Mouse (Mus musculus) B cell, adult 2 months (primary cell): ENCODE data around the gene Has1.

Experiments
- DNase-seq, 2 experiments: peaks; one replicate each; pipeline ENCODE4 v3.0.0; 2022

Gene Has1

DNA sequence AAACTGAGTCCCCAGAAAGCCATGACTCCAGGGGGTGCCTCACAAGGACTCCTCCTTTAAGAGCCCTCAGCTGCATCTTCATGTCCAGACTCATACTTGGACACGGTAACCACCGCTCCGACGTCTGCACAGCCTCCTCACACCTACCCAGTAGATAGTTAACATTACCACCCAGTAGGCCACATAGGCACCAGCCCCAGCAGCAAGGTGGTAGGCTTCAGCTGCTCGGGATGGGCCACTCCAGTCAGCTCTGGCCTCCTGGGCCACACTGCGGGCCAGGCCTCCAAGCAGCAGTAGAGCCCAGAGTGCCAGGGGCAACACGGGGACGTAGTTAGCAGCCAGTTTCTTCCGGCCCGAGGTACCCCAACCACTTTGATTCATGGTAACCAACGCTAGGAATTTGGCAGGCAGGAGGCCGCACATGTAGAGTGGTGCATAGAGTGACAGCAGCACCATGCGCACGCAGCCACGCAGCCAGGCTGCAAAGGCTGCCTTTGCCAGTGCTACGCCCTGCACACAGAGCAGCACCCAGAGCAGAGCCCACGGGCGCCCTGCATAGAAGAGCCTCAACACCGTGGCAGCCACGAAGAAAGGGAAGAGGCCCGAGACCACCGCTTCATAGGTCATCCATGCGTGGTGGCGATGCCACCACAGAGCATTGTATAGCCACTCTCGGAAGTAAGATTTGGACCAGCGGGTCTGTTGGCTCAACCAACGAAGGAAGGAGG lies 11.3 kb downstream of the Has1 start:
- DNase-seq: no peak

DNA sequence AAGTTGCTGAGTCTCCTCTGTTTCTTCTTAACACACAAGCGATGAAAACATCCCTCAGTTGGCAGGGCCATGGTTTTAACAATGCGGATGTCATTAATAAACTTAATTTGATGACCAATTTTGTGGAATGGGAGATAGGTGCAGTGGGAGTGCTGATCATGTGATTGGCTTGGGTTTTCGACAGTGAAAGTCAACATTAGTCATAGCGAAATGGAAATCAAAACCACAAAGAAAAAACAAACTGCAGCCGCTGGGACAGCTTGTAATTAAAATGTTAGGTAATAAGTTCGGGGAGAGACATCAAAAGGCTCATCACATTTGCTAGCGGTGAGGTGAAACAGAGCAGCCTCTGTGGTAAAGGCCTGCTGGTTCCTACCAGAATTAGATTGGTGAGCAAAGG lies 14.2 kb downstream of the Has1 start:
- no peak for DNase-seq

DNA sequence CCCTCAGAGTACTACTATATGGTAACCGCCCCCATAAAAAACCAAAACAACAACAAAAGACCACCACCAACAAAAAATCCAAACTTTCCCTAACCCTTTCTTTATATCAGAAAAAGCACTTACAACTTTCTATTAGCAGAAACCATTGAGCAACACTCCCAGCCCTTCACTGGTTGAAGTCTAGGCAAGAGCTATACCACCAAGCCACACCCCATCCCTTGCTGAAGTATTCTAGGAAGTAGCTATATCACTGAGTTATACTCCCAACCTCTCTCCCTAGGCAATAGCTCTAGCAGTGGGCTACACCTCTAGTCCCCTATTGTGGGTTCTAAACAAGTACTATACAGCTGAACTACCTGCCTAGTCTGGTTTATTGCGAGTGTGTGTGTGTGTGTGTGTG lies 15.7 kb downstream of the Has1 start:
- no peak for DNase-seq

DNA sequence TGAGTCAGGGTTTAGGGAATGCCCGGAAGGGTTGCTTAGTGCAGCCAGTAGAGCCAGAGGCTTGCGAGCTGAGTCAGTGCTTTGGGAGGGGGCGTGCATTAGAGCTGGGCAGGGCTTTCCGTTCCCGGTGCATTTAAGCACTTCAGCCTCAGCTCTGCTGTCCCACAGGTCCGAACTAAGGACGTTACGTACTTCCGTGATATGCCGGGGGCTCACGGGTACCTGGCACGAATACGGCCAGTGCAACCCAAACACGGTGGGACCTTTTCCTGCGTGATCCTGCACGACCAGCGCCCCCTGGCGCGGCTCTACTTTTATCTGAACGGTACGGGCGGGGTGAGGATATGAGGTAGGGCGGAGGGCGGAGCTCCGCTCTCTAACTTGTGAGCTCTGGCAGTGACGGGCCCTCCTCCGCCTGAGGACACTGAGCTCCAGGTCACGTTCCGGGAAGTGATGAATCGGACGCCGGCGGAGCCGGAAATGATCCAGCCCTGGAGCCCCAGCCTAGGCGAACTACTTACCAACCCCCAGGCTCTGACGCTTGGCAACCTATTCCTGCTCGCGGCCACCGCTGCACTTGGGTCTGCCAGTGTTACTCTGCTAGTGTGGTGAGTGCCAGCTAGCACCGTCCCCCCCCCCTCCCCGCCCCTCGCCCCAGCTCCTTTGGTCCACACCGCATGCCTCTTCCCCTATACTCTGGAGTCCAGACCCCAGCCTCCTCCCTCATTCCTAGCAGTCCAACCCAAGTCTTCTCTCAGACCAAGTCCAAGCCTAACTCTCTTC lies 16.9 kb downstream of the Has1 start:
- DNase-seq: peak; percentile 87 to 89

DNA sequence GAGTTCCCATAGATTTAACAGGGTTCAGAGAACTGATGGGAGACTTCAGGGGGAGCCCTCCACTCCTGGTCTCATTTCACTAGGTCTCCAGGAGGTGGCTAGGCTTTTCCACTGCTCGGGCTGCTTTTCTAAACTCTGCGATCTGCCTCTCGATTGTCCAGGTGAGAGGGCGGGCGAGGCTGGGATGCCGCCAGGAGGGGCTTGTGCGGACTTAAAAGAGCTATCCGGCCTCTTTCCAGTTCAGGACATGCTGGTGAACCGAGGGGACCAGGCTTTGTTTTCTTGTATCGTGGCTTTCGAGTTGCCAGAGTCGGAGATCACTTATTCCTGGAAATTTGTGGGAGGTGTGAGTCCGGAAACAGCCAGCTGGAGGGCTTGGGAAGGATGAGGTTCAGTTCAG lies 17.6 kb downstream of the Has1 start:
- no peak for DNase-seq

DNA sequence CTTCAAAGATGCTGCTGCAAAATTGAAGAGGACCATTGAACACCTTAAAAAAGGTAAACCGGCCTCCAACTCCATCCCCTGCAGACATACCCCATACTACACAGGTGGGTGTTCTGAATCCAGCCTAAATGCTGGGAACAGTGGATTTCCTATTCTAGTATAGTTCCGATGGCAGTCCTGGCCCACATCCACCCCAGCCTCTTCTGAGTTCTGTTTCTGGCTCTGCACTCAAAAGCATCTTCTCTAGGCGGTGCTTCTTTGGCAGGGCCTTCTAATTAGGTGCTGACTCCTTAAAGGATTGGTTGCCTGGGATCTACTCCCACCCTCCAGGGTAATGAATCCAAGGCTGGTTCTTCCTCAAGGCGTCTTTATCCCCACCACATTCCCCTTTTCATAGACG lies 18.9 kb downstream of the Has1 start:
- no peak for DNase-seq

DNA sequence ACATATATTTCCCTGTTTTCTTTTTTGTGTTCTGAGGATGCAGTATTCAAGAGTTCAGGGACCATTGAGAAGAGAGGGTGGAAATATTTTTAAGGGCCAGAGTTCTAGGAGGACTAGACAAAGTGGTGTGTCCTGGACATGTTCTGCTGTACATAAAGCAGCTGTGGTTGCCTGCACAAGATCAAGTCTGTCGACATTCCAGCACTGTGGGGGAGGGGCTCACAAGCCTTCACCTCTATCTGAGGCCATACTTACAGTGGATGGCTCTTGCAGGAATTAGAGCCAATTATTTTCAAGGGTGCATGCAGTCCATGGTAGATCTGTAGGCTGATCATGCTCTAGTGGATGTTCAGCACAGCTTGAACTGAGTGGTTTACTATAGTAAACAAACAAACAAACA lies 20.1 kb downstream of the Has1 start:
- DNase-seq: no peak

DNA sequence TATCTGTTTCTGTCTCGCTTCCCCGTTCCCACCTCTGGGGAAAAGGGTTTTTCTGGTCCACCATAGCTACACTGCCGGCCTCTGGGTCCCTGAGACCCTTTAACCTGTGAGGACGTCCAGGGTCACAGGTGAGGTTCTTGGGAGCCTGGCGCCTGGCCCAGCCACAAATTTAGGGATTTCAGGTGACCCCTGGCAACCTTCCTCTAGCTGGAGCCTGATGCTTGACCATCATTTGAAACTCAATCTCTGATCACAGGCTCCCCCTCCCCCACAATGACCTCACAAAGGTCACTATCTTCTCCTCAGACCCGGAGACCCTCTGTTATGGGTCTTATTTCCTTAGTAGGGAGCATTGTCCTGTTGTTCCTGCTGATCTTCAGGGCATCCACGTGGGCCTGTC lies 24.3 kb downstream of the Has1 start:
- DNase-seq: no peak

DNA sequence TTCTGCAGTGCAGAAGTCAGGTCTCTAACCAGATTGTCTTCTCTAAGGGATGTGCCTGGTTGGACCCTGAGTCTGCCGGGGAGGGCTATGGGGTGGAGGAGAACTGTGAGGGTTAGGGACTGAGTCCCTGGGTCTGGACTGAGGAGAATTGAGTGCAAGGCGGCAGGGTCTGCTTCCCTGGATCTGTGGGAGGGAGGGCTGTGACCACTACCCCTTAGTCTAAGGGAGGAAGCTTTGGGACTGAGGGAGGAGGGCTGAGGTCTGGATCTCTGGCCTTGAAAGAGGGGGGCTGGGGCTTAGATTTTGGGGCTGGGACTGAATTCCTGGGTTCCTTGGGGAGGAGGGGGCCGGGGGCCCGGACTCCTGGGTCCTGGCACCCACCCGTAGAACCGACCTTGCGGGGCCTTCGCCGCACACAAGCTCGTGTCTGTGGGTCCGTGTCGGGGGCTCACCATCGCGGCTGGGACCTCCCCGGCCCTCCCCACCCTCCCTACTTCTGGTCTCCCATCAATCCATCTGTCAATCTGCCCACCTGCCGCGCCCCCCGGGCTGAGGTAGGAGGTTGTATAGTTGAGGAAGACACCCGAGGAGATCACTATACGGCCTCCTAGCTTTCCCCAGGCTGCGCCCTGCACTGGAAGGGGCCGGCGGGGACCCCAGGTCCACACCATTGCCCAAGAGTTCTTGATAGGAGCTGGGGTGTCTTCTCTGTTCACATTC lies 25.0 kb downstream of the Has1 start:
- DNase-seq: no peak

DNA sequence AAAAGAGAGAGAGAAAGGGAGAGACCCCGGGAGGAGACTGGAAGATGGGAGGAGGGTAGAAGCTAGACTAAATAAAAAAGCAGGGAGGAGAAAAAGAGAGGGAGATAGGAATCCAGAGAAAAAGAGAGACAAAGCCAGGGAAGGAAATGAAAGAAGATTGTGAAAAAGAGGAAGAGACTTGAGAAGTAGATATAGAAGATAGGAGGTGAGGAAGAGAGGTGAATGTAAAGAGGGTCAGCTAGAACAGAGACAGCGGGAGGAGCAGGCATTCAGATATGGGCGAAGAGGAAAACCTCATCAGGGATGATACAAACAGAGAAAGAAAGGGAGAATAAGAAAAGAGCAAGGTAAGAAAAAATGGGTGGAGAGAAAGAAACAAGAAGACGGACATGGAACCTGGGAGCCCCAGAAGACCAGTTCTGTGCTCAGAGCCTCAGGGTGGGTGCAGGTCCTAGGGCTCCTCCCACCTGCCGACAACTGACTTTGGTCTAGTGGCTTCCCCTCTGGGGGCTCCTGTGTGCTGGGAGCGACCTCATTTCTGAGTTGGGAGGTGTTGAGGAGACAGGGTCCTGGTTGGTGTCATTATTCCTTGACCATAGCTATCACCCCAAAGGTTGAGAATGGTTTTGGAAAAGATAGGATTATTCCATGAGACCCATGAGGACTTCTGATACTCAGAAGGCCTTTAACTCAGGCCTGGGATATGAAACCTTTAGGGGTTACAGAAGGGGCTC lies 25.8 kb downstream of the Has1 start:
- no peak for DNase-seq

DNA sequence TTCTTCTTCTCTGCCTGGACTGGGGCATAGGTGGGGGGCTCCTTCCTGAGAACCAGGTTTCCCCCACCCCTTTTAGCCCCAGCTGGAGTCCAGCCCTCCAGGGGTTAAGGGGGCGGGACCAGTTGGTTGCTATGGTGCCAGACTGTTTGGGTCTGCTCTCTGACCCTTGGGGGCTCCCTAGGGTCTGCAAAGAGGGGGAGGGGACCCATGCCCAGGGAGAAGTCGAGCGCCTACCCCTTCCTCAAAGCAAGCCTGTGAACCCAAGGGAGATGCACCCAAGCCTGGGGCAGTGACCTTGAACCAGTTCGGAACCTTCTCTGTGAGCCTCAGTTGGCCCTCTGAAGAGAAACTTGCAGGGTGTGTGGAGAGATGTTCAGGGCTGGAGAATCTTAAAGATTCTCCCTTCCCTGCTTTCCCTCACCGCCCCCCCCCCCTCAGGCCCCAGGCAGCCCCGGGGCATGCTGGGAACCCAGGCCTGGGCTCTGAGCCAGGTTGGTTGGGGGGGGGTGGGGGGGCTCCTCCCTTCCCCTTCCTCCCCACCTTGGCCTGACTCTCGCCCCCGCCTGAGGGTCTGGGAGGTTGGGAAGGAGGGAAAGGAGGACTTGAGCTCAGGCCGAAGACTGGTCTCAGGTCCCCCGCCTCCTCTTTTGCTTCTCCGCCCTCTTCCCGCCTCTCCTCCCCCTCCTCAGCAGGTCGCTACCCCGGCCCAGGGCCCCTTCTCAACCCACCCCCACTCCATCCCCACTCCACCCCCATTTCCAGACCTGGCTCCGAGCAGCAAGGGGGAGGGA lies 26.6 kb downstream of the Has1 start:
- peak; percentile 11 to 14 for DNase-seq

DNA sequence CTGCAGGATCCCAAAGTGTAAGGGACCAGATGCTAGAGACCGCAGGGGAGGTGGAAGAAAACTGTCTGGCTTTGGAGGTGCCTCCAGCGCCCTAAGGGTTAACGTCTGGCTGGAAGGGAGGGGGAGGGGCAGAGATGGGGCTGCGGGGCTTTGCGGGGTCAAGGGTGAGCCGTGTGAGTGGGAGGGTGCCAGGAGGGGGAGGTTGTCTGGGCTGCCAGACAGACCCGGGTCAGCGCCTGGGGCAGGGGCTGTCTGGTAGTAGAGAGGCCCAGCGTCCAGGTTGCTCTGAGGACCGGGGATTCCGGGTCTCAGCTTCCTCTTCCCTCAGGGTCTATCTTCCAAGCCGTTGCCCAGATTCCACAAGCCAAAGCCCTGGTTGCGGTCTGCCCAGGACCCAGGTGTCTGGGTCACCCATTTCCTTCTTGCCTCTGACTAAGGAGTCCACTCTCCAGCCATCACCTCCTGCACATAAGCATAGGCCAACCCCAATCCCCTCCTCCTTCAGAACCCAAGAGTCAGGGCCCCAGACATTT lies 27.3 kb downstream of the Has1 start:
- no peak for DNase-seq

DNA sequence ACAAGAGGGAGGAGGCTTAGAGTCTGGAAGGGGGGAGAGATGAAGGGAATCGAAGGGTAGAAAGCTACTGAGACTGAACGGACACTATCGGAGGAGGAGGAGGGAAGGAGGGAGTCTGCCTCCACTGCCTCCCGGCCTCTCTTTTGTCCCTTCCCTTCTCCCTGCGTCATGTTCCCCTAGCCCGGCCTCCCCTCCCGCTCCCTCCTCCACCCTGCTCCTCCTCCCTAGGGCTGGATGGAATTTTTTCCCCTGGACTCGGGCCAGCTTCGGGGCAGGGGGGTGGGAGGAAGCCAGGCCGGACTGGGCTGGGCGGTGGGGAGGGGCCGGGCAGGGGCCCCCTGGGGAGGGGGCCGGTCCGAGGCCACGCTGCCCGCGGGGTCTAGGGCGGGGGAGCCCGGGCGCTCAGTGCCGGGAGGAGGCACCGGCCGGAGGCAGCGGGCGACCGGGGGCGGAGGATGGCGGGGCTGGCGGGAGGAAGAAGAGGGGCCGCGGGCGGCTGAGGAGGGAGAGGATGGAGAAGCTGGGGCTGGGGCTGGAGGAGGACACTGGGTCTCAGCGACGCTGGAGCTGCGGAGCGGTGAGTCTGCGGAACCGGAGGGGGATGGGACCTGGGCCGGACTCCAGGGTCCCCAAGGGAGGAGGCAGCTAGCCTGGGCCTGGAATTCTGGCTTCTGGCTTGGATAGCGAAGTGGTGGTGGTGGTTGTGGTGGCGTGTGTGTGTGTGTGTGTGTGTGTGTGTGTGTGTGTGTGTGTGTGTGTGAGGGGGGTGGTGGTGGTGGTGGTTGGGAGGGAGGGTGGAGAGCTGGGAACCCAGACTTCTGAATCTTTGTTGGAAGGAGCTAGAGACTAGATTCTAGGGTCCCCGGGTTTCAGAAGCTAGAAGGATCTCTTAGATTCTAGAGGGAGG lies 28.0 kb downstream of the Has1 start, which contains the start of gene Spaca6:
Gene Spaca6, plus strand, starts transcription at position 408 of the 907 bp plus-strand sequence.
- no peak for DNase-seq

DNA sequence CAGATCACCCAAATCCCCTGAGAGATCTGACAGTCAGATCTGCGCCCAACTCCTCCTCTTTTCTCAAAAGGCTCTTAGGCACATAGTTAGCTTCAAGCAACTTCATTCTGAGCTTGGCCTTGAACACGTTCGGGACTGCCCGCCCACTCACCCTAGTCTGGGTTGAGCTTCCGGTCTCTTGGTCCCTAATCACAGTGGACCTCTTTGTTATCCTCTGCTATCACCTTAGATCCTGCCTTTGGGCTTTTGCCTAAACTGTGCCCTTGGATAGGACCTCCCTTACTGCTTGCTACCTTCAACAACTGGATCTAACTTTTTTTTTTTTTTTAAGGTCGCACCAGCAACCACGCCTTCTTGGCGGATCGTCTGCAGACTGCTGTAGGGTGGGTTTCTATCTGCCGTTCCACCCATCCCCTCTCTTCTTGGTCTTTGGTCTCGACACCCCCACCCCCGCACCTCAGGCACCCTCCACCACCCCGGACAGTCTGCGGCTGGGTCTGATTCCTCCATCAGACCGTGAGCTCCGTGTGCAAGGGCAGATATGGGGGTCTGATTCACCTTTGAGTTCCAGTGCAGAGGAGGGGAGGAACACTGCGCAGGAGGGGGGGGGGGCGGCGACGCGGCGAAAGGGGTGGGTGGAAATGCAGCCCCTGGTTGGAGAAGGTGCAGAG lies 28.9 kb downstream of the Has1 start:
- peak in 1 of 2 experiments; percentile 15 for DNase-seq

DNA sequence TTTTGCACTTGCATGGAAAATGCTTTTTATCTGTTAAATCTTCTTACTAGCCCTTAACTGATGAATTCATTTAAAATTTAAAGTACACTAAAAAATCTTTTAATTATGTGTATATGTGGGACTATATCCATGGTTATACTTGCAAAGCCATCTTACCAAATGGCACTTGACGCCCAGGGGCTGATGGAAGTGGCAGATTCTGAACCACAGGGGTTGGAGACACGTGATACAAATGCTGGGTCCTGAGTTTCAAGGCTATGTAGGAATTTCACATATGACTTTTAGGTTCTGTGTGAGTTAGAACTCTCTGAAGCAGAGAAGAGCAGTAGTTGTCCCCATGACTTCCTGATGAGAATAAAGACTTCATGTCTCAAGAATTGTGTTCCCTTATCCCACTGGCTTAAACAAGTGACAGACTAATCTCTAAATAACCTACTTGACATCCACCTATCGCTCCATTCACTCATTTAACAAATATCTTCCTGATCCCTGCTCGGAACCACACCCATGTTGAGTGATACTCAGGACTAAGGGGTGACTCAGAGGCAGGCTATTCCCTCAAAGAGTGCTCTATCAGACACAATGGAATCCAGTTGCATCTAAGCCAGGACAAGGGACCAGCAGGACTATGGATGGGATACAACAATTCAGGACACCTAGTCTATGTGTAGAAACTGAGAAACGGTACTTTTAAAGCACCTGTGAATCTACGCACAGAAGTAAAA lies 31.2 kb downstream of the Has1 start:
- no peak for DNase-seq

DNA sequence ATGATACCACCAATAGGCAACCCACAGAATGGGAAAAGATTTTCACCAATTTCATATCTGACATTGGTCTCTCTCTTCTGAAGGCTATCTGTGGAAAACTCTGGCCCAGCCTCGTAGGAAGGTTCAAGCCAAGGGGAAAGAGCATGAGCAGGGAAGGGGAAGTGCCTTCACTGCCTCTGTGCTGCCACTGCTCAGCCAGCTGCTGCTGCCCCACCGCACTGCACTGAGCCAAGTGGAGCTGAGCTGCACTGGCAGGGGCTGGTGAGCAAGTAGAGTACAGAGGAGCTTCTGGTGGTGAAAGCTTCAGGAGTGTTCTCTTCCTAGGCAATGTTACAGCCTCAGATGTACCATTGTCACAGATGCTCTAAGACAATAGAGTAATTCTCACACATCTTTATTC lies 59.5 kb downstream of the Has1 start:
- no peak for DNase-seq
